9 mouse cellular contexts compared by ENCODE assay signal in the genomic region with DNA sequence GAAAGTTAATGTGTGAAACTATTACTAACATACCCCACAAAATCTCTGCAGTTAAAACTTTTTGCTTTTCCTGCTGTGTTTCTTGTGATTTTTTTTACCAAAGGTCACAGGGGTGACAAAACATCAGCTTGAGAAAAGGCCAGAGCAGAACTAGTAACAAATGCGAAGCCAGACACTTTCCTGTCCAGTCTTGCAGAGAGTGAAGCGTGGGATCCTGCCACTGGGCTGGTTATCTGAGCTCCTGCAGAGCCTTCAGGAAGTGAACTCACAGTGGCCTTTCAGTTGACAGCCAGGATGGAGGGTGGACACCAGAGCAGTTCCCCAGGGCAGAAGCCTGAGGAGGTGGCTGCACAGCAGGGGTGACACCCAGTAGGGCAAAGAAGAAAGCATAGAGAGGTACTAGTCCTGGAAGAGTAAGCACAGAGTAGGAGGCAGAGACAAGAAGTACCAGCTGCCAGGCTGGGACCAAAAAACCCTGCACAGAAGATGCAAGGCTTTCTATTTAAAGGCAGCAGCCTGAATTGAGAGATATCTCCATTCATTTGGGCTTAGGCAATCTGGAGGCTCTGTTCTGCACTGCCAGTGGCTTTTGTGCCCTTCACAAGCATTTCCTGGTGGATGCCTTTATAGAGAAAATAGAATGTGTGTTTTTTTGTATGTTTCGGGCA.
DNase-seq lines count a peak whose midpoint lies in the region; ATAC-seq lines count a peak whose summit lies in the region.
"Had no signal": no experiment of that assay in that cellular context is flagged by ENCODE, and none has a peak within 500 bp of the region (broad histone marks: within the 10 kb centered on the region; RNA-seq: fewer than 3 reads in every experiment).

No protein-coding gene starts in this region.

- no peaks in the 10 kb centered on the region for H3K36me3 ChIP-seq in hindbrain, embryonic 12.5 days
- H3K36me3 ChIP-seq: hindbrain, embryonic 15.5 days; neural tube, embryonic 13.5 days had no signal

- peak; percentile 25 for DNase-seq in adrenal gland, adult 8-10 months
- DNase-seq in embryo, embryonic 10 days (ENCODE audit: low spot score) = peak; percentile 69
- DNase-seq in heart, postnatal 14 days = peak; percentile 21 to 22
- peak; percentile 15 to 44 for DNase-seq in left cerebral cortex, postnatal 14 days (ENCODE audit: low spot score in 2 of 2)
- no peak for DNase-seq in spleen, postnatal 14 days (ENCODE audit: low spot score in 2 of 2)
- DNase-seq in ovary, postnatal 36 days (ENCODE audit: low spot score) = no peak

- H3K9me3 ChIP-seq in hindbrain, embryonic 12.5 days (replicated peaks) = no peaks in the 10 kb centered on the region
- H3K9me3 ChIP-seq: hindbrain, embryonic 15.5 days; neural tube, embryonic 13.5 days had no signal

- 53% methylated on average over 3 of the region's 3 CpGs for WGBS in hindbrain, embryonic 12.5 days

- ATAC-seq in hindbrain, embryonic 12.5 days (ENCODE audit: low FRiP score) = no peak

- H3K27me3 ChIP-seq in hindbrain, embryonic 12.5 days = no peaks in the 10 kb centered on the region
- H3K27me3 ChIP-seq: hindbrain, embryonic 15.5 days; neural tube, embryonic 13.5 days had no signal

- no peak overlapping the region for H3K4me2 ChIP-seq in hindbrain, embryonic 12.5 days (replicated peaks)
- H3K4me2 ChIP-seq: hindbrain, embryonic 15.5 days; neural tube, embryonic 13.5 days had no signal

- H3K4me1 ChIP-seq in hindbrain, embryonic 12.5 days = peaks cover 3% of the 10 kb centered on the region; the same call in 1 of the 2 replicates
- H3K4me1 ChIP-seq: hindbrain, embryonic 15.5 days; neural tube, embryonic 13.5 days had no signal

- no peak overlapping the region for H3K27ac ChIP-seq in hindbrain, embryonic 12.5 days
- H3K27ac ChIP-seq: hindbrain, embryonic 15.5 days; neural tube, embryonic 13.5 days had no signal

- H3K4me3 ChIP-seq in hindbrain, embryonic 12.5 days = no peak overlapping the region
- H3K4me3 ChIP-seq: hindbrain, embryonic 15.5 days; neural tube, embryonic 13.5 days had no signal

- no peak overlapping the region for H3K9ac ChIP-seq in hindbrain, embryonic 12.5 days
- H3K9ac ChIP-seq: hindbrain, embryonic 15.5 days; neural tube, embryonic 13.5 days had no signal

- intact Hi-C loops in heart, postnatal 14 days (cut with DNase I) = no loop called here
- intact Hi-C loops in left cerebral cortex, postnatal 14 days (cut with DNase I) = no loop called here

Comparison
In these comparisons a context has a peak if more than half of its experiments do, and no peak if none do; other contexts are left out.
1. DNase-seq: peak in adrenal gland, adult 8-10 months (single experiment), embryo, embryonic 10 days (single experiment), heart, postnatal 14 days (2 of 2) and left cerebral cortex, postnatal 14 days (2 of 2); none in spleen, postnatal 14 days (0 of 2) and ovary, postnatal 36 days (single experiment).